ENCODE assay signal across 8 mouse cellular contexts in the genomic region with DNA sequence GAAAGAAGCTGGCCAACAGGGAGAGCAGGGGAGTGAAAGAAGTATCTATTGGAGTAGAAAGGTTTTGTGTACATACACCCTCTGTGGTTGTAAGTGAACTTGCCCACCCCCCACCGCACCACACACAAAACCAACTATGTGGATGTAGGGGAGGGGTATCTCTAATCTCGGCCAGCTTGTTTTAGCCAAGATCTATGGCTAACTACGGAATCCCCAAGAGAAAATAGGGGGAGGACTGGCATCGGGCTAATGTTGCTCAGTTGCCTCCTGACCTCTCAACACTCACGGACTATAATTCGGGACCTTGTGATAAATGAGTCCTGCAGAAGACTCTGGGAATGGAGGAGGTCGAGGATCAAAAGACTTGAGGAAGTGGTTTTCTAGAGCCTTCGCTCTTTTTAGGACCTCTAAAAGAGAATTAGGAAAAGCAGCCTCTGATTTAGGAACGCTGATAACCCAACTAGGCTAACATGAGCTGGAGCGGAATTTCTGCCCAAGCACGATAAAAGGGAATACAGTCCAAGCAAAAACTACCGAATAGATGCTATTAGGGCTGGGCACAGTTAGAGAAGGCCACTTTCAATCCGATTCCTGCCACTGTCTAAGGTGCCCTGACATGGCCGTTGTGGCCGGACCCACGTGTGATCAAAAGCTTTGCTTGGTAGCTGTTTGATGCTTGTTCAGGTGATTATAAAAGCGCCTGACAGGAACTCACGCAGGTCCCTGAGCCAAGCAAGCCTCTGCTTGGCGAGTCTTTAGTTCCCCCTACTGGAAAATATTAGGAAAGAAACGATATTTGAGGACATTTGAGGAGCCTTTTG. TPM values are rescaled to one million over a fixed set of nuclear protein-coding genes. Genes with fewer than 3 reads are reported as not detected.
A peak's percentile ranks its signal among the peaks of the same experiment; 100 is the strongest.
DNase-seq lines count a peak whose midpoint lies in the region; ATAC-seq and TF ChIP-seq lines count a peak whose summit lies in the region.

No protein-coding gene starts in this region.

- H3K4me2 ChIP-seq in liver, embryonic 15.5 days, result peak overlapping the region; percentile 54

- peak; percentile 51 for TF ChIP-seq CTCF in olfactory bulb, adult 2 months (IDR thresholded peaks at IDR 0.05; ENCODE audit: insufficient read depth, low read depth, low read length)
- no peak for TF ChIP-seq CTCF in thymus, adult 2 months (IDR thresholded peaks at IDR 0.05; ENCODE audit: borderline replicate concordance, control insufficient read depth, extremely low read depth, insufficient read depth, low read length, poor library complexity)

- H3K4me1 ChIP-seq in liver, embryonic 15.5 days (replicated peaks), result no peaks in the 10 kb centered on the region
- H3K4me1 ChIP-seq in olfactory bulb, adult 2 months (ENCODE audit: control insufficient read depth, insufficient read depth, low read length), result no peaks in the 10 kb centered on the region
- no peaks in the 10 kb centered on the region for H3K4me1 ChIP-seq in thymus, adult 2 months (replicated peaks; ENCODE audit: control insufficient read depth, insufficient read depth, low read length)

- no peaks in the 10 kb centered on the region for H3K9me3 ChIP-seq in liver, embryonic 15.5 days (replicated peaks)

- intact Hi-C loops in heart, postnatal 10 days (cut with DNase I), result loop anchor here (1.0 to 5.0 kb wide), 4 partner anchors 186 to 1417 kb away; no protein-coding TSS in a partner anchor

- ATAC-seq in liver, embryonic 15.5 days (ENCODE audit: insufficient read depth), result no peak

- no peak overlapping the region for H3K9ac ChIP-seq in liver, embryonic 15.5 days

- under 1% methylated on average over 20 of the region's 20 CpGs for WGBS in liver, embryonic 15.5 days (ENCODE audit: insufficient replicate concordance)
- under 1% methylated on average over 20 of the region's 20 CpGs for WGBS in olfactory bulb, adult 2 months
- 4% methylated on average over 20 of the region's 20 CpGs for WGBS in thymus, adult 2 months

- no peak overlapping the region for H3K27ac ChIP-seq in liver, embryonic 15.5 days (replicated peaks)
- peak overlapping the region; percentile 94; the same call in 1 of the 2 replicates for H3K27ac ChIP-seq in olfactory bulb, adult 2 months (ENCODE audit: insufficient read depth, low read depth, low read length)
- no peak overlapping the region for H3K27ac ChIP-seq in thymus, adult 2 months (ENCODE audit: control insufficient read depth, insufficient read depth, low read length)

- TF ChIP-seq POLR2A in olfactory bulb, adult 2 months (IDR thresholded peaks at IDR 0.05; ENCODE audit: insufficient read depth, low read depth, low read length), result no peak
- TF ChIP-seq POLR2A in thymus, adult 2 months (IDR thresholded peaks at IDR 0.05; ENCODE audit: control insufficient read depth, extremely low read depth, insufficient read depth, low read length, poor library complexity), result no peak

- peaks cover 39% of the 10 kb centered on the region for H3K27me3 ChIP-seq in liver, embryonic 15.5 days
- H3K27me3 ChIP-seq in thymus, adult 2 months (ENCODE audit: control insufficient read depth, insufficient read depth, low read length), result no peaks in the 10 kb centered on the region; the same call in 1 of the 2 replicates

- no peaks in the 10 kb centered on the region for H3K36me3 ChIP-seq in liver, embryonic 15.5 days (replicated peaks)
- H3K36me3 ChIP-seq in thymus, adult 2 months (ENCODE audit: control insufficient read depth, insufficient read depth, low read length), result no peaks in the 10 kb centered on the region

- DNase-seq in adrenal gland, adult 2 months, result peak; percentile 17
- DNase-seq in adrenal gland, postnatal 25 days, result no peak
- DNase-seq in fibroblast of lung, adult 2 months (ENCODE audit: low read depth), result peak; percentile 23
- DNase-seq in heart, postnatal 10 days, result peak; percentile 44 to 53
- DNase-seq in kidney, postnatal 36 days, result peak; percentile 28 to 45
- DNase-seq in thymus, adult 2 months, result no peak

- H3K4me3 ChIP-seq in liver, embryonic 15.5 days (replicated peaks), result no peak overlapping the region; the same call in 1 of the 2 replicates
- peak overlapping the region; percentile 70 for H3K4me3 ChIP-seq in olfactory bulb, adult 2 months (ENCODE audit: insufficient read depth, low read depth, low read length)
- no peak overlapping the region for H3K4me3 ChIP-seq in thymus, adult 2 months (ENCODE audit: control insufficient read depth, insufficient read depth, low read length)

RNA-seq across cellular contexts. Expression of gene Robo2, which starts 1.1 kb away (rescaled TPM):
- total RNA-seq in adrenal gland, adult 2 months (2021), result 1 to 10 TPM; 3.4 to 4.2 TPM
- polyA plus RNA-seq in adrenal gland, adult 2 months (2012; rRNA removed), result 1.2 TPM in 2 replicates
- 4.3 and 7.1 TPM in 2 replicates for total RNA-seq in adrenal gland, postnatal 25 days (2021)
- total RNA-seq in heart, postnatal 10 days (2021), result 1 to 10 TPM; 3.7 to 4.7 TPM
- 2.8 and 2.9 TPM in 2 replicates for polyA plus RNA-seq in liver, embryonic 15.5 days (2015; fragmentation: Nextera tagmentation; extraction: Ambion mirVana)
- polyA plus RNA-seq in olfactory bulb, adult 2 months (2012; ENCODE audit: insufficient read depth, insufficient read length, low replicate concordance, missing spikeins), result 51.4 and 77.5 TPM in 2 replicates
- 2.1 and 2.2 TPM in 2 replicates for polyA plus RNA-seq in thymus, adult 2 months (2012; rRNA removed)

Comparison
In these comparisons a context has a peak if more than half of its experiments do, and no peak if none do; other contexts are left out.
1. DNase-seq: peak in adrenal gland, adult 2 months (single experiment), fibroblast of lung, adult 2 months (single experiment), heart, postnatal 10 days (2 of 2) and kidney, postnatal 36 days (2 of 2); none in adrenal gland, postnatal 25 days (single experiment) and thymus, adult 2 months (single experiment).
2. RNA of gene Robo2, which starts 1.1 kb away (polyA plus RNA-seq): 51.4 to 77.5 TPM in olfactory bulb, adult 2 months; 2.8 to 2.9 TPM in liver, embryonic 15.5 days, 2.1 to 2.2 TPM in thymus, adult 2 months and 1.2 TPM in adrenal gland, adult 2 months; every median in the first group is over 10 times any median in the second.